Mouse (Mus musculus) ovary, postnatal 14 days (tissue): ENCODE results near the gene Usp20.
A peak's percentile ranks its signal among the peaks of the same experiment; 100 is the strongest.
"Not testable (repeated sequence)": the region's sequence is repeated elsewhere in the genome, so short reads cannot be mapped to it uniquely, and the experiment has no call there.

ENCODE experiments used
- DNase-seq: peaks from one replicate; pipeline ENCODE4 v3.0.0; 2022; ENCODE audit warnings: low spot score

Usp20 gene

GRCm38 (mm10) chr2:30981790-30982513, at the start of gene Usp20, which contains the start of gene BC005624:
Gene Usp20 (plus strand): TSS chr2:30982279.
Gene BC005624 (minus strand): TSS chr2:30982201.
- DNase-seq = peak; percentile 95

GRCm38 (mm10) chr2:30933032-30933431, 49.0 kb upstream of the Usp20 start:
- DNase-seq = no peak

GRCm38 (mm10) chr2:30933917-30934450, 48.1 kb upstream of the Usp20 start:
- DNase-seq = peak; percentile 81

GRCm38 (mm10) chr2:30936808-30937207, 45.3 kb upstream of the Usp20 start:
- no peak for DNase-seq

- DNase-seq = no peak
Measured at GRCm38 (mm10) chr2:30937731-30938130, 44.3 kb upstream of the Usp20 start.

- no peak for DNase-seq
Measured at GRCm38 (mm10) chr2:30938574-30938991, 43.5 kb upstream of the Usp20 start.

- no peak for DNase-seq
Measured at GRCm38 (mm10) chr2:30941586-30941985, 40.5 kb upstream of the Usp20 start.

- DNase-seq = not testable (repeated sequence)
Measured at GRCm38 (mm10) chr2:30942116-30942515, 40.0 kb upstream of the Usp20 start.

GRCm38 (mm10) chr2:30942603-30943011, 39.5 kb upstream of the Usp20 start:
- DNase-seq = peak; percentile 62

- DNase-seq = no peak
Measured at GRCm38 (mm10) chr2:30952457-30952823, 29.6 kb upstream of the Usp20 start.

GRCm38 (mm10) chr2:30952824-30953490, 29.1 kb upstream of the Usp20 start, which contains the start of gene Tor1b:
Gene Tor1b (plus strand): TSS chr2:30952959.
- DNase-seq = peak; percentile 70

GRCm38 (mm10) chr2:30954797-30955196, 27.3 kb upstream of the Usp20 start:
- DNase-seq = no peak

GRCm38 (mm10) chr2:30957511-30957910, 24.6 kb upstream of the Usp20 start:
- DNase-seq = no peak

- no peak for DNase-seq
Measured at GRCm38 (mm10) chr2:30958726-30959125, 23.4 kb upstream of the Usp20 start.

- DNase-seq = no peak
Measured at GRCm38 (mm10) chr2:30959856-30960255, 22.2 kb upstream of the Usp20 start.

GRCm38 (mm10) chr2:30962570-30963254, 19.4 kb upstream of the Usp20 start:
- DNase-seq = no peak

GRCm38 (mm10) chr2:30965627-30966026, 16.5 kb upstream of the Usp20 start:
- no peak for DNase-seq

- DNase-seq = no peak
Measured at GRCm38 (mm10) chr2:30966826-30967225, 15.3 kb upstream of the Usp20 start.

GRCm38 (mm10) chr2:30967352-30968327, 14.4 kb upstream of the Usp20 start, which contains the start of gene Tor1a:
Gene Tor1a (minus strand): TSS chr2:30967933.
- peak; percentile 78 for DNase-seq

- no peak for DNase-seq
Measured at GRCm38 (mm10) chr2:30983024-30983423, 945 bp downstream of the Usp20 start.
